Mouse (Mus musculus) retina, postnatal 7 days (tissue): Measurements from ENCODE around the gene Fam213b.
A peak's percentile ranks its signal among the peaks of the same experiment; 100 is the strongest.

Experiments
- DNase-seq: peaks from one replicate; pipeline ENCODE4 v3.0.0-alpha.2; 2012; ENCODE audit warnings: low read depth, low spot score

The Fam213b gene

DNA sequence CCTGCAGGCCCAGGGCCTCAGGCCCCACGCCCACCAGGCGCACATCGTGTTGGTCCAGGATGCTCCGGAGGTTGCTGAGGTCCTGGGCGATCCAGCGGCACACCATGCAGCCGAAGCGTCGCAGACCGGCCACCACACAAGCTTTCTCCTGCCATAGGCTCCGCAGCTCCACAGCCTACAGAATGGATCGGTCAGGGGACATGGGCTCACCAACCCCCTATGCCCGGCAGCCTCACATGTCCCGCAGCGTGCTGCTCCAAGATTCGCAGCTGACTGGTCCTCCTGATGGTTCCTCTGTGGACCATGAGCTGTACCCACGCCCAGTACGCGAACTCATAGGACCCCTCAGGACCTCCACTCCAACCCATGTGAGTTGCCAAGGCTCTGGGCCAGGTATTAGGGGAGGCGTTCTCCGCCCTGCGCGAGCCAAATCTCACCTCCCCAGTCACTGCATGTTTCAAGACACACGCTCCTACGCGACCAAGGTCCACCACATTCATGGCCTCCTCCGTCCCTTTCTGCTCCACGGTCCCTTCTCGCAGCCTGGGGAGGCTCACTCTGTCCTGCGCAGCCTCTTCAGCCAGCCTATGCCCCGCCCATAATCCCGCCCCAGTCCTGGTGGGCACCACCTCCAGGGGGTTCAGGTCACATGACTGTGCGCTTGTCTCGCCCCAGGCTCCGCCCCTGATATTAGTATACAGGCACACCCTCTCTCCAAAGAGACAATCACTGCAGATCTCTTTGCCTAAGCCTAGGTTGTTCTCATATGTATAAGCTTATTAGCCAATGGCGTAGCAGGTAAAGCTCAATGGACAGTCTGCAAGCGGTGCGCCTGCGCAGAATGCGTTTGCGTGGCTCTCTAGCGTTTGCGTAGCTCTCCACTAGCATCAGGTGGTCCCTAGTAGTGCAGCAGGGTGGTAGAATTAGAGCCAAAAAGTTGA lies at the start of gene Fam213b:
Gene Fam213b, minus strand, starts transcription at position 630 of the 941 bp plus-strand sequence.
- peak; percentile 80 for DNase-seq

DNA sequence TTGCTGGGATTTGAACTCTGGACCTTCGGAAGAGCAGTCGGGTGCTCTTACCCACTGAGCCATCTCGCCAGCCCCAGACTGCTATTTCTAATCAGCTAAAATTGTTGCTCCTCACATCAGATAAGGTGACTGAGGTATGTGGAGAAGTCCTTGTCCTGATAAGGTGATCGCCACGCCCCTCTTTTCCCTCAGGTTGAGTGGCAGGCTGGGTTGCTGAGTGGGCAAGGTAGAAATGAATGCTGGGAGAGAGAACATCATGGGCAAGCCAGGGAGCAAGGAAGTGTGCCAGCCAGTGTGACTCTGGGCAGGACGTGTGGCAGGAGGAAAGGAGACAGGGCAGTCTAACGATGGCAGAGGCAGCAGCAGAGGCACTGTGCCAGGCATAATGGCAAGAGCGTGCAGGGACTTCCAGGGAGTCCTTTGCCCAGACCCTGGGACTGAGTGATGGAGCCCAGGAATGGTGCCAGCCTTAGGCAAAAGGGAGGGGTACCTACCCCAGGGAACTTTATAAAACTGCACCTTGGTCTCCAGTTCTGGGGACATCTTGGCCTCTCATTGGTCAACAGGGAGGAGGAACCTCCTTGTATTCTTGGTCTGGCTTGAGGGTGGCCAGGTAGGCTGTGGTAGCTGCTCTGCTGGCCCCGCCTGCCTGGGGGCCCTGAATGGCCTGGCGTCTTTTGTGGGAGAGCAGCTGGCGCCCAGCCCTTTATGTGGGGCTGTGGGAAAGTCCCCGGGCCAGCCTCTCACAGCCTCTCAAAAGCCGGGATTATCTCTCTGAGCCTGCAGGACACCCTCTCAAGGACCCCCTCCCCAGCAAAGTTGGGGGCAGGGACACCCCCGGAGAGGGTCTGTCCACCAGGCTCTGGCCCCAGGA lies 49.4 kb upstream of the Fam213b start:
- DNase-seq = no peak

DNA sequence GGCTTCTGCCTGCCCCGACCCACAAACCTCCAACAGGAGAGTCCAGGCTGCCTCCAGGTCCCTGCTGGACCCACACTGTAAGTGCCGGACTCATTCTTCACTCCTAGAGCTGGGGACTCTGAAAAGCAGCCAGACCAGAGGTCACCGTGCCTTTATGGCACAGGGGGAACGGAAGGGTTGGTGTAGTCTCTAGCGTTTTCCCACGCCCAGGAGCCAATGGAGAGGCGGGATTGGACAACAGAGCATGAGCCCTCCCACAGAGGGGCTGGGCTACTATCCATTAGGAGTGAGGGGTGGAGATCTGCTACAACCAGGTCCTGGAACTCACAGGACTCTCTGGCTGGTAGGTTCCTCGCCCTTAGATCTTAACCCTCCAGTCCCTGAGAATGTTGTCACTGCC lies 47.4 kb upstream of the Fam213b start:
- DNase-seq = no peak

DNA sequence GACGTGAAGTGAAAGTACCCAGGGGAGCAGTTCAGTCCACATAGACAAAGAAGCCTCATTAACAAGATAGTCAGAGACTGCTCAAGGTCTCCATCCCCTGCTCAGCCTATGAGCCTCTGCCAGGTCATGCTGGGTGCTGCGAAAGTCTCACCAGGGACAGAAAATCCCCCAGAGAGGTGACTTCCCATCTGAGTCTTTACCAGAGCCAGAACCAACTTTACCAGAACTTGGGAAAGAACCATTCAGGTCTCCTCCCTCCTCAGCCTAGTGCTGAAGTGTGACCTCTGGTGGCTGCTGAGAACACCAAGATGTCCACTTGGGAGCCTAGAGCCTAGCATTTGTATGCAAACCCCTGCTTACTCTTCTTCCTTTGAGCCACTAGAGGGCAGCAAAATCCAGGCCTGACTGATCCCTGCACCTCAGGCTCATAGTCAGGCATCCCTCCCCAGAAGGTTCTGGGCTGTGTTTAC lies 45.2 kb upstream of the Fam213b start:
- DNase-seq = peak; percentile 88

DNA sequence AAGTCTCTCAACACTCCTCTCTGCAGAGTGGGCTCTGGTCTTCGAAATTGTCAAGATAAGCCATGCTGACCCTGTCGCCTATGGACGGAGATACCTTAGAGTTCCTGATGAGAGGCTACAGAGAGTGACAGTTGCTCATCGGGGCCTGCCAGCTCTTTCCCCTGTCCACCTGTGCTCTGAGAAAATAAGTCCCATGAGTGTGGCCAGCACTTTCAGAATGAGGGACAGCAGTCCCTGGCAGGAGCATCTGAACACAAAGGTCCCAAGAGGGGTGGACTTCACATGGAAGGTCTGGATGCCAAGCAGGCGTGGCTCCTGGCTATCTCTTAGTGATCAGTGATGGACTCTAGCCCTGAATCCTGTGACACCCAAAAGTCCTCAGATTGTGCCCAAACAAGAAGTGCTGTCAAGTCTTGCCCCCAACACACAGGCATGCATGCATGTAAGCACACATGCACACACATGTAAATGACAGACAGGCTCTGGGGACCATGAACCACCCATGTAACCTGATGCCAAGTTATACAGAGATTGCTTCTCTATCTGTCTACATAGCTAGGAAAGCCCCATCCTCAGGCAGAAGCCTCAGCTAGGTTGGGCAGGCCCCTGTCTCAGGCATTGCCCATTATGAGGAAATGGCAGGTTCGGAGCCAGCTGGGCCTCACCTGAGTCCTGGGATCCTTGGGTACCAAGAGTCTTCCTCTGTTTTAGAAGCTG lies 44.5 kb upstream of the Fam213b start:
- DNase-seq = no peak

DNA sequence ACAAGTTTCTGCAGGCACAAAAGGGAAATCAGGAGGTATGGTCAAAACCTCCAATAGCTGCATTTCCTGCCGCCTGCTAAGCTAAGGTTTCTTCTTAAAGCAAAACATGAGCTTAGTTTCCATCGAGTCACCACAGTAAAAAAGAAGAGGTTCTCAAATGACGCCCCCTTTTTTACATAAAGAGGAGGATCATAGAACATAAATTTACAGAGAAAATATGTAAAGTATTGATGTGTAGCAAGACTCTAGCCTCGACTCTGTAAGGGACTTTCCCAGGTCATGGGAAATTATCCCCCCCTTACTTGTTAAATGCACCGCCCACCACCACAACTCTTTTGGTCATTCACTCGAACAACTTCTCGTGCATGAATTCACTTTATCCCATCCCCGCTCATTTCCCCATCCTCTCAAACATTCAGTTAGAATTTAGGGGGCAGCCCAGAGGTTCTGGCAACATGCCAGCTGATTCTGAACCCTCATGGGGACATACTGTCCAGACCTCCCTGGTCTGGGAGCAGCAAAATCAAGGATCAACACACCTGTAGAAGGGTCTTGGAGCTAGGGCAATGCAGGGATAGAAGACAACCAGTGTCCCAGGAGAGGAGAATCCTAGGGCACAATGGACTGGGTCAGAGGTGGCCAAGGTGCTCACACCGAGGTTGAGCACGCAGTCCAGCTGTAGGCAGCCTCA lies 43.8 kb upstream of the Fam213b start:
- DNase-seq = no peak

DNA sequence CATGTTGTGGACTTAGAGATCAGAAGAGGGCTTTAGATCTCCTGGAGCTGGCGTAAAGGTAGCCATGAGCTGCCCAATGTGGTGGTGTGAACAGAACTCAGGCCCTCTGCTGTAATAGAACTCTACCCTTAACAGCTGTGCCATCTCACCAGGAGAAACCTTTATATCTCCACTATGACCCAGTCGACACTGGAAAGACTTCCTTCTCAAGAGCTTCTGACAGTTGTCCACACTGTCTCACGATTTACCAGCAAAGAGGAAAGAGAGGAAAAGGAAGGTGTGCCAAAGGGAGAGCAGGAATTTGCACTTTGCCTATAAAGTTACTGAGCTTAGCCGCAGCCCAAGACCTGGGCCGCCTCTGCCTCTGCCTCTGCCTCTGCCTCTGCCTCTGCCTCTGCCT lies 42.9 kb upstream of the Fam213b start:
- no peak for DNase-seq

DNA sequence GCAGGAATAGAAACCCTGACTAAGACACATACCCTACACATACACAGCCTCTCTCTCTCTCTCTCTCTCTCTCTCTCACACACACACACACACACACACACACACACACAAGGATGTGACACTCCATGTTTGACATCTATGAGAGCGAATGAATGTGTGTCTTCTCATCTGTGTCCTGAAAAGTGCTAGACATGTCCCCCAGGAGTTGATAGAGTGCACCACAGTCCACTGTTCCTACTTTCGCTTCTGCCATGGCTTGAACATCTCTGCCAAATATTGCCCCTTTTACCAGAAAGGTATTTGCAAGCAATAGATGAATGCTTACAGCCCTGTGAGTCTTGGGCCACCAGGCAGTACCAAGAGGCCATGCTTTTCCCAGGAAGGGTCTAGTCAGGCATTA lies 41.2 kb upstream of the Fam213b start:
- no peak for DNase-seq

DNA sequence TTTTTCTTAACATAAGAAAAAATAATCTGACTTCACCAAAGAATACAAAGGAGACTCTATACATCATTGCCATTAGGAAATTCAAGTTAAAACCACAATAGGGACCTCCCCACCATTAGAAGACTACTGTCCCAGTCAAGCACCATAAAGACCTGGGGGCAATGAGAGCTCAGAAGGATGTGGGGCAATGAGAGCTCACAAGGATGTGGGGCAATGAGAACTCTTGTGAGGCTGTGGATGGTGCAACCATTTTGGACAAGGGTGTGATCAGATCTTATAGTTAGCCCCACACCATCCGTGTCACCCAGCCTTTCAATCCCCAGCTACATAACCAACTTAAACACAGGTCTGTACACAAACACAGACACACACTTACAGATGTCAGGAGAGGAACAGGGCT lies 38.8 kb upstream of the Fam213b start:
- no peak for DNase-seq

DNA sequence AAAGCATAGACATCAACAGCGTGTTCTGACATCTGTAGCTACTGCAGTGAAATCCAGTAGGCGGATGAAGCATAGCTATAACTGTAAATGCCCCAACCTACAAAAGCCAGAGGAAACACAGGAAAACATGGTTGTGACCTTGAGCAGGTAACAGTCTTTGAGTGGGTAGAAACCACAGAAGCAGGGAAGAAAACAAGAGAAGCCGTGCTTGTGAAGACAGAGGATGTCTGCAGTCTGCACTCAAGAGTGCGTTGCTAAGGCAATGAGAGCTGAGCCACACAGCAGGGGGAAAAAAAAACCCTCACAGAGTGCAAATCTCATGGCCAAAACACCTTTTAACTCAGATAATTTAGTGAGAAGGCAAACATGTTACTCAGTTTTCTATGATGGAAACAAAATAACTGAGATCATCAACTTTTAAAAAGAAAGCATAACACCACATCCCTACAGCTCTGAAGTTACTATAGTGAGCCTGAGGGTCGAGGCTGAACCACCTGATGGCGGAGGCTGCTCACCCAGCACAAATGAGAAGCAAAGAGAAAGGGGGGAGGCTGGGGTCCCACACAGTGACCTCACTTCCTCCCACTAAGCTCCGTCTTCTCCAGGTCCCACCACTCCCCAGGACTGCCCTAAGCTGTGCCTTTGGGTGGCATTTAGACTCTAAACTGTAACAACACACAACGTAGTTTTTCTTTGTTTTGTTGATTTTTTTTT lies 37.8 kb upstream of the Fam213b start:
- DNase-seq = no peak

DNA sequence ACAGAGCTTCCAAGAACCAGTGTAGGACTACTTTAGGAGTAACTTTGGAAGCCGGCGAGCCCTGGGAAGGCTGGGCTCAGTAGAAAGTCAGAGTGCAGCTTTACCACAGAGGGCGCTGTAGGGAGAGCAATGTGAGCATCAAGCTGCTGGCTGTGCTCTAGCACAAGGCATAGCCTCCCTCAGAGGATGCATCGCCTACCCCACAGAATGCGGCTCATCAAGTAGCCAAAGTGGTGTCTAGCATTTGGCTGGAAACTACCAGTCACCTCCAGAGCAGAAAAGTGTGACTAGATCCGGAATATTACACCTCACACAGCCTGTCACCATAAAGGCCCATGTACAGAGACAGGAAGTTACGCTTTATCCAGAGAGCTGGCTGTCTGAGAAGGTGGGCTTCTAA lies 36.9 kb upstream of the Fam213b start:
- no peak for DNase-seq

DNA sequence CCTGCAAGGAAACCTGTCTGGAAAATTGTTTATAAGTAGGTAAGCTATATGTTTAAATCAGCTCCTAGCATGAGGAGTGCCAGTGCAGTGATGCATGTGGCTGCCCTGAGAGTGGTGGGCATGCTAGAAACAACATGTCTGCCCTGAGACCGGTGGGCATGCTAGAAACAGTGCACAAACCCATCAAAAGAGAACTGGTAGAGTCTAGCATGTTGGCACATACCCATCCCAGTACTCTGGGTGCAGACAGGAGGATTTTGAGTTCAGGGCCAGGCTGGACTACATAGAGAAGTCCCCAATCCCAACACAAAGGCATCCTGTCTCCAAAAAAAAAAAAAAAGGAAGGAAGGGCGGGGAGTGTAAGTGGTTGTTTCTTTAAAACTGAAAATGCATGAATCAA lies 35.9 kb upstream of the Fam213b start:
- no peak for DNase-seq

DNA sequence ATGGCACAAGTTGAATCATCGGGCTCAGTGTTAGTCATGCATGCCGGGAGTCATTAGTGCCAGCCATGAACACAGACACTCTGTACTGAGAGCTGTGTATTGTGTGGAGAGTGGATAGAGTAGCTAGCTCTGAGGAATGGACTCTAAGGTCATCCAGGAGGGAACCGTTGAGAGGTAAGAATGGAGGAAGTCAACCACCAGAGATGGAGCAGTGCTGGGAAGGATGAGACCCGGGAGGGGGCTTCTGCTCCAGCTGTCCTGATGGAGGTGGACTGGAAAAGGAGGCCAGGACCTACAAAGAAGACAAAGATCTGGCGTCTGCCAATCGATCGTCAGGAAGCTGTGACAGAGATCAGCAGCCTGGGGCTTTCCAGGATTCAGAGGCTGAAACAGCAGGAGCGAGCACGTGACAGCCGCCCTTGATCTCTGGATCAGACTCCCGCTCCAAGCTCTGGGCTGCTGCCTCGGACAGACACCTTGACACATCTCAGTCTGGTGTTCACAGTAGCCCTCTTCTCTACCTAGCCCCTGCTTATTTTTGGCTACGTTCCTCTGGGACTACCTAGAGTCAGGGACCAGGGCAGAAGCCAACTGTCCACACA lies 34.5 kb upstream of the Fam213b start:
- DNase-seq = no peak

DNA sequence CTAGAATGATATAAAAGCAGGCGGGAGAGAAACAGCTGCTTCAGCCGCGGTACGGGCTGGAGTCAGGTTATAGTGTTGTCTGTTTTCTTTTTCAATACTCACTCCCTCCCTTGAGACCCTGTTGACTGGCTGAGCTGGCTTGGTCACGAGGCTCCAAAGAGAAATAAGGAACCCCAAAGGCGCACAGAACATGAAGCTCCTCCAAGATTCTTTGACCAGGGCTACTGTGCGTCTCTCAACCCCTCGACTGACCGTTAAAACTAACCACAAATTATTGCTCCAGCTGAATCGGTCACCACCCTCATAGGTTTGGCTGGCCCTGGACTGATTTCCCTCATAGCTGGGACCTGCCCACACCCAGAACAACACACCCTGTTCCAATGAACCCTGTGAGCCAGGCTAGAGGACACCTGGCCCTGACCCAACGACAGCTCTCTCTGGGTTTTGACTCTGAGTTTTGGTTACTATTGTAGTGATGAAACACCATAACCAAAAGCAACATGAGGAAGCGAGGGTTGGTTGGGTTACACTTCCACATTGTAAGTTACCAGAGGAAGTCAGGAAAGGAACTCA lies 30.2 kb upstream of the Fam213b start:
- no peak for DNase-seq

DNA sequence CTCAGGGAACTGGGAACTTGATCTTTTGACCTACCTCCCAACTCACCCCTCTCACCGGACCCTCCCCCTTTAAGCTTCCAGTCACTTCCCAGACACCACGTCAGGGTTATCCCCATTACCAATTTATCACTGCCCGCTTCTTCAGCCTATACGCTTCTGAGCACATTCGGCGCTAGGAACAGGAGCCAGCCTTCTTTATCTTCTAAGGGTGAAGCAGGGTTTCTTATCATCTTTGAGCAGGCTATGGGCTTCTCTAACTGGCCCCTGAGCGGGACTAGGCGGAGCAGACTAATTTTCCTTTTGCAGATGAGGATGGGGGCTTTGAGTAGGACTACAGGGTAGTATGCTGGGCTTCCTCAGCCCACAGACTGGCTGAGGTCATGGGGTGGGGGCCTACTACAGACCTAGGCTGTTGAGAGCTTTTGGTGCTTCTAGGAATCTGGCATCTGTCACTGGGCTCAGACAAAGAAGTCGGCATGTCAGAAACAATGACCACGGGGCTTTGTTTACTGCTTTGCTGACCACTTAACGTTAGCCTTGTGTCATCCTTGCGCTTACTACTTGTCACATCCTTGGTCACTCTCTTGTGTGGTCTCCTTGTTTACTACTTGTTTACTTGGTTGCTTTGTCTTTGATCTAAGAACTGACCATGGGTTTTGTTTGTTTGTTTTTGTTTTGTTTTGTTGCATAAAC lies 29.6 kb upstream of the Fam213b start, which contains the start of gene Tnfrsf14:
Gene Tnfrsf14, minus strand, starts transcription at position 169 of the 693 bp plus-strand sequence.
- no peak for DNase-seq

DNA sequence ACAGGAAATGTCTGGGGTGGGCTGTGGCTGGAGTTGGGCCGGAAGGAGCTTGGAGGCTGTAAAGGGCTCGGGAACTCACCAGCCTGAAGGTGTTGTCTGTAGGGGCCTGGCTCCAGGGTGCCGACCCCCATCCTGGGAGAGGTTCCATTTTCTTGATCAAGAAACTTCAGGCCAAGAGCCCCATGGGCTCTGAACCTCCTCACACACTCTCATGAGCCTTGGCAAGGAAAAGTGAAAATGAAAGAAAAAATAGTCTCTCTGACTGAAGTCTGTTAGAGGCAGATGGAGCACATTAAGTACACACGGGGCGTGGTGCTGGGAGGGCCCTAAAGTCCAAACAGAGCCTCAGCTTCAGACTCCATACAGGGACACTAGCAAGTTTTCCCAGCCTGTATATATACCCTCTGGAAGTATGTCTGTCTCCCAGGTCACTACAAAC lies 29.0 kb upstream of the Fam213b start:
- no peak for DNase-seq

DNA sequence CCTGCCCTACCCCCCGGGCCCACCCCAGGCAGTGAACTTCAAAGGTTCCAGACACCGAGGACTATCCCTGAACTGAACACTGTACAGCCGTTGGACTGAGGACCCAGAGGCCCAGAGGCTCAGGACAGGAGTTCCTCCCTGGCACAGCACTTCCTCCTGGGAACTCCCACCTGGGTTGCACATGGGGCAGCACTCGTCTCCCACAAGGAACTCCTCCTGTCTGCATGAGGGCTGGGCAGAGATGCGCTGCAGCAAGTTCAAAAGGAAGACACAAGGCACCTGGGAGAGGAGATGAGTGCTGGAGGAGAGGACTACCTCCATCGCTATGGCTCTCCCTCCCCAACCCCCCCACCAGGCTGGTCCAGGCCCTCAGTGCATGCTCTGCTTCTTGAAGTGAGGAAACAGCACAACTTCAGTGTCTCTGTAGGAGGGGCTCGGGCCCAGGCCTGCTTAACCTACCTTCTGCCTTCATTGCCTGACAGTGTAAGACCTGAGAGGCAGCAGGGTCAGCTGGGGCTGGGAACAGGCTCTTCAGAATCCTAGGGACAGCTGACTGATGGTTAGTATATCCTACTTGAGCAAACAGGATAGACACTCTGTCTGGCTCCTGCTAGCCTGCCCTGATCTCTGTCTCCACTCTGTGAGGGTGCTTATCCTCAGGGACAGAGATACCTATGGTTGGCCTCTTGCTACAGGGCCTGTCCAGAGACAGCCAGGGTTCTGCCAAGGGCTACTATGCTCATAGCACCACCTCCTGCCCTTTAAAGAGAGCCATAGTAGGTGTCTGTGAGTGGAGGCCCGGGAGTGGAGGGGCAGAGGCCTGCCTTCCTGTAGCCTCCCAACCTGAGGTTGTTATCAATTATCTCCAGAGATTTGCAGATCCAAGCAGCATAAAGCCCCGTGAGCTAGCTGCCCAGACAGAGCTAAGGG lies 28.3 kb upstream of the Fam213b start:
- DNase-seq = no peak

DNA sequence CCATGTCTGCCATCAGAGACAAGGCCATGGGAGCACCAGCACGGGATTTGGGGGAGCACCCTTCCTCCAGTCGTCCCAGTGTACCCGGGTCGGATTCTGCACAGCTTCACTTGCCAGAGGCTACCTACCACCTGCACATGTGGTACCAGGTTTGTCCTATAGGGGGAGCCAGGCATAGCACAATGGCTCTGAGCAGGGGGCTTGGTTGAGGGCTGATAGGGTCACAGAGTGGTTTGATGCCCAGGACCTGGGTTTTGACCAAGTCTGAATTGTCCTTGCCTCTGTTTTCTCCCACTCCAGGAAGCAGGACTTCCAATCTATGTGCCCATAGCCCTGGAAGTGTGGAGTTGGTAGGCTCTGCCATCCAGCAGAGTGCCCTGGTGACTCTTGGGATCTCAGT lies 26.5 kb upstream of the Fam213b start:
- no peak for DNase-seq
